Mouse (Mus musculus): ENCODE measurements around the gene Hoxd3. TPM values are rescaled to one million over a fixed set of nuclear protein-coding genes. Genes with fewer than 3 reads are reported as not detected.
A peak's percentile ranks its signal among the peaks of the same experiment; 100 is the strongest.

Gene Hoxd3
- total RNA-seq (2012; rRNA removed): 0.40 TPM in 1 of 2 replicates, not detected in the other

DNA sequence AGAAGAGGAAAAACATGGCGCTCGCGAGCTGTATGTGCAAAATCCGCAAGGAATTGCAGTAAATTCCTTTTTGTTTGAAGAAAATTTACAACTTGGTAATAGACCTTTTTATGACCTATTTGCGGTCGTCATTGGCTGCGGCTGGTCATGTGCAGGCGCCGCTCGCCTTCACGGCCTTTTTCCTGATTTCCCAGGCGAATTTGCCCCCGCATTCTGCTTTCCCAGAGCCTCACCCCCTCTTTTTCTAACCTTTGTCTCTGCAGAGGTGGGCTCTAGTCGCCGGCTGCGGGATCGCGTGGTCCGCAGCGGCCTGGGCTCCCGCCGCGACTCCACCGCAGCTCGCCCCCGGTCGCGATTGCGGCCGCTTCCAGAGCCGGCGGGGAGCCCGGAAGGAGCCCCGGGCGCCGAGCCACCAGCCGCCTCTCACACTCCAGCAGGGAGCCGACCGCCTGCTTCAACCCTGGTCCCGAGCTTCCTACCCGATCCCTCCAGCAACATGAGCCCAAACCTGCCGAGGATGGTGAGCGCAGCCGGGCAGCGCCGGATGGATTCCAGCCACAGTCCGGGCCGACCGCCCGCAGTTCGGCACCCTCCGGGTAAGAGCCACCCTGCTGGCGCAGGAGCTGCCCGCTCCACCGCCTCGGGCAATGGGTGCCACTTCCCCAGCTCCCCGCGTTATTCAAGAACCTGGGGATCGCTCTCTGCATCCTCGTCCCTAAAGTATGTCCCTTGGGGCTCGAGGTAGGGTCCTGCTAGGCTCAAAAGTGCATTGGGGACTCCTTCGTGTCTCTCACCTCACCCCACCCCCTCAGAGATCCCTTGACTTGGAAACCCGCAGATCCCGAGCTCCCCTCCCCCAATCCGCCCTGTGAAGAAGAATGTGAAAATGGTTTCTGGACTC lies at the start of gene Hoxd3, which contains the start of gene Hoxd4:
TSS of gene Hoxd3 (plus strand) at position 207 of the 901 bp plus-strand sequence.
TSS of gene Hoxd4 (plus strand) at position 209 of the 901 bp plus-strand sequence.
- no peak for DNase-seq (ENCODE audit: low read depth, low spot score)
- no peak within 1 kb of the TSS for H3K9ac ChIP-seq (ENCODE audit: insufficient read depth, low read depth, low read length, poor library complexity, severe bottlenecking)
- no peak within 1 kb of the TSS for H3K27ac ChIP-seq (ENCODE audit: insufficient read depth, low read depth, low read length, poor library complexity, severe bottlenecking)
- in situ Hi-C loops (cut with MboI; ENCODE audit: low sequenced_read_pairs in 2 of 2, unreplicated experiment in 2 of 2): loop anchor here (10.0 to 25.0 kb wide), 4 partner anchors 343 to 875 kb away; no protein-coding TSS in a partner anchor
- no peaks in the 10 kb centered on the region for H3K36me3 ChIP-seq (ENCODE audit: control insufficient read depth, insufficient read depth, low read length, poor library complexity, severe bottlenecking)
- peak within 1 kb of the TSS; percentile 46 to 52 for H3K4me3 ChIP-seq (ENCODE audit: insufficient read depth in 1 of 2, low read depth in 1 of 2, low read length in 2 of 2, poor library complexity in 1 of 2, severe bottlenecking in 1 of 2)
- H3K9me3 ChIP-seq (ENCODE audit: control insufficient read depth, insufficient read depth, low read depth, low read length): no peaks in the 10 kb centered on the region
- H3K4me1 ChIP-seq (ENCODE audit: control insufficient read depth in 2 of 2, insufficient read depth in 2 of 2, low read length in 2 of 2, poor library complexity in 1 of 2): peaks cover 0 to 2% of the 10 kb centered on the region in 2 experiments; a peak in 1 of 4 replicates
- no peak for TF ChIP-seq ZNF384 (IDR thresholded peaks at IDR 0.05; ENCODE audit: low read depth, low read length)
- no peak for TF ChIP-seq HCFC1 (IDR thresholded peaks at IDR 0.05; ENCODE audit: borderline replicate concordance, insufficient read depth, low read length)
- TF ChIP-seq ZC3H11A (IDR thresholded peaks at IDR 0.05; ENCODE audit: borderline replicate concordance, low read depth, low read length): no peak
- TF ChIP-seq MAFK (IDR thresholded peaks at IDR 0.05; ENCODE audit: insufficient read depth, low read depth, low read length): no peak
- TF ChIP-seq CHD2 (IDR thresholded peaks at IDR 0.05; ENCODE audit: low read depth, low read length): no peak

GRCm38 (mm10) chr2:74663291-74663925 lies 48.3 kb upstream of the Hoxd3 start:
- Histone ChIP-seq H3K36me3 (ENCODE audit: control insufficient read depth, insufficient read depth, low read length, poor library complexity, severe bottlenecking) (no peaks in the 10 kb centered on the region), H3K9me3 (ENCODE audit: control insufficient read depth, insufficient read depth, low read depth, low read length) (no peaks in the 10 kb centered on the region), H3K4me1 (ENCODE audit: control insufficient read depth in 2 of 2, insufficient read depth in 2 of 2, low read length in 2 of 2, poor library complexity in 1 of 2) (peaks cover 0 to 2% of the 10 kb centered on the region in 2 experiments; a peak in 1 of 4 replicates), H3K9ac (ENCODE audit: insufficient read depth, low read depth, low read length, poor library complexity, severe bottlenecking) (no peak overlapping the region), H3K4me3 (ENCODE audit: insufficient read depth in 1 of 2, low read depth in 1 of 2, low read length in 2 of 2, poor library complexity in 1 of 2, severe bottlenecking in 1 of 2) (no peak overlapping the region), H3K27ac (ENCODE audit: insufficient read depth, low read depth, low read length, poor library complexity, severe bottlenecking) (no peak overlapping the region)
- DNase-seq (ENCODE audit: low read depth, low spot score): no peak
- in situ Hi-C loops (cut with MboI; ENCODE audit: low sequenced_read_pairs in 2 of 2, unreplicated experiment in 2 of 2): loop anchor here (10.0 to 25.0 kb wide), 3 partner anchors 601 to 1389 kb away; partner anchors contain the start of gene Sp9 (in 1 of the 2)
- TF ChIP-seq ZNF384 (IDR thresholded peaks at IDR 0.05; ENCODE audit: low read depth, low read length) (no peak), HCFC1 (IDR thresholded peaks at IDR 0.05; ENCODE audit: borderline replicate concordance, insufficient read depth, low read length) (no peak), CHD2 (IDR thresholded peaks at IDR 0.05; ENCODE audit: low read depth, low read length) (no peak), ZC3H11A (IDR thresholded peaks at IDR 0.05; ENCODE audit: borderline replicate concordance, low read depth, low read length) (no peak)

DNA sequence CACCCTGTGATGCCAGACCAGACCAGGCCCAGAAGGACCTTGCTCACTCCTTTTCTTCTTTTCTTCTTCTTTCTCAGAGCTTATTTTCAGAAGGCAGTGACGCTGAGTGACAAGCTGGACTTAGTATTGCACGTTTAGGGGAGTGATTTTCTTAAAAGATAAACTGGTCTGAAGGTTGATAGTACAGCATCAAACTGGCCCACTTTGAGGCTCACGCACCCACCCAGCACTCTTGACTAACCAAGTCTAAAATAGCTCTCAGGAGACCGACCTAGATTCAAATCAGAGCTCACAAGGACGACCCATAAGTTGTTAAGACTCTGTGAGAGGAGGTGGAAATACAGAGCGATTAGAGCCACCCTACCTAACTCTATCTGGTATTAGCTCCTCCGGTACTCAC lies 45.3 kb upstream of the Hoxd3 start:
- no peak overlapping the region for H3K4me3 ChIP-seq (ENCODE audit: insufficient read depth in 1 of 2, low read depth in 1 of 2, low read length in 2 of 2, poor library complexity in 1 of 2, severe bottlenecking in 1 of 2)
- H3K9me3 ChIP-seq (ENCODE audit: control insufficient read depth, insufficient read depth, low read depth, low read length): no peaks in the 10 kb centered on the region
- H3K27ac ChIP-seq (ENCODE audit: insufficient read depth, low read depth, low read length, poor library complexity, severe bottlenecking): no peak overlapping the region
- no peaks in the 10 kb centered on the region for H3K36me3 ChIP-seq (ENCODE audit: control insufficient read depth, insufficient read depth, low read length, poor library complexity, severe bottlenecking)
- H3K9ac ChIP-seq (ENCODE audit: insufficient read depth, low read depth, low read length, poor library complexity, severe bottlenecking): no peak overlapping the region
- peaks cover 0 to 3% of the 10 kb centered on the region in 2 experiments; a peak in 1 of 4 replicates for H3K4me1 ChIP-seq (ENCODE audit: control insufficient read depth in 2 of 2, insufficient read depth in 2 of 2, low read length in 2 of 2, poor library complexity in 1 of 2)
- TF ChIP-seq CHD2 (IDR thresholded peaks at IDR 0.05; ENCODE audit: low read depth, low read length): no peak
- no peak for TF ChIP-seq MAFK (IDR thresholded peaks at IDR 0.05; ENCODE audit: insufficient read depth, low read depth, low read length)
- no peak for TF ChIP-seq HCFC1 (IDR thresholded peaks at IDR 0.05; ENCODE audit: borderline replicate concordance, insufficient read depth, low read length)
- TF ChIP-seq ZNF384 (IDR thresholded peaks at IDR 0.05; ENCODE audit: low read depth, low read length): no peak
- TF ChIP-seq ZC3H11A (IDR thresholded peaks at IDR 0.05; ENCODE audit: borderline replicate concordance, low read depth, low read length): no peak
- DNase-seq (ENCODE audit: low read depth, low spot score): no peak
- in situ Hi-C loops (cut with MboI; ENCODE audit: low sequenced_read_pairs in 2 of 2, unreplicated experiment in 2 of 2): loop anchor here (10.0 to 25.0 kb wide), 3 partner anchors 604 to 1392 kb away; partner anchors contain the start of gene Sp9 (in 1 of the 2)

- TF ChIP-seq CHD2 (IDR thresholded peaks at IDR 0.05; ENCODE audit: low read depth, low read length) (no peak), ZNF384 (IDR thresholded peaks at IDR 0.05; ENCODE audit: low read depth, low read length) (no peak), ZC3H11A (IDR thresholded peaks at IDR 0.05; ENCODE audit: borderline replicate concordance, low read depth, low read length) (no peak), MAFK (IDR thresholded peaks at IDR 0.05; ENCODE audit: insufficient read depth, low read depth, low read length) (no peak), HCFC1 (IDR thresholded peaks at IDR 0.05; ENCODE audit: borderline replicate concordance, insufficient read depth, low read length) (no peak)
- 0 out of 4 replicates have a peak overlapping the region, but pooled peaks of 1 of the 2 experiments have one; percentile 10 for H3K4me3 ChIP-seq (ENCODE audit: insufficient read depth in 1 of 2, low read depth in 1 of 2, low read length in 2 of 2, poor library complexity in 1 of 2, severe bottlenecking in 1 of 2)
- DNase-seq (ENCODE audit: low read depth, low spot score): no peak
- no peaks in the 10 kb centered on the region for H3K36me3 ChIP-seq (ENCODE audit: control insufficient read depth, insufficient read depth, low read length, poor library complexity, severe bottlenecking)
- no peak overlapping the region for H3K27ac ChIP-seq (ENCODE audit: insufficient read depth, low read depth, low read length, poor library complexity, severe bottlenecking)
- peaks cover 0 to 3% of the 10 kb centered on the region in 2 experiments; a peak in 1 of 4 replicates for H3K4me1 ChIP-seq (ENCODE audit: control insufficient read depth in 2 of 2, insufficient read depth in 2 of 2, low read length in 2 of 2, poor library complexity in 1 of 2)
- in situ Hi-C loops (cut with MboI; ENCODE audit: low sequenced_read_pairs in 2 of 2, unreplicated experiment in 2 of 2): loop anchor here (10.0 to 25.0 kb wide), 3 partner anchors 605 to 1393 kb away; partner anchors contain the start of gene Sp9 (in 1 of the 2)
- H3K9ac ChIP-seq (ENCODE audit: insufficient read depth, low read depth, low read length, poor library complexity, severe bottlenecking): no peak overlapping the region
- no peaks in the 10 kb centered on the region for H3K9me3 ChIP-seq (ENCODE audit: control insufficient read depth, insufficient read depth, low read depth, low read length)
These were observed 44.4 kb upstream of the Hoxd3 start for GRCm38 (mm10) chr2:74667191-74667841.

Data from ES-E14 (cell line).